Mouse (Mus musculus) inflammation-experienced regulatory T-cells, adult 6 months (primary cell): ENCODE results near the gene Rnf10. TPM values are rescaled to one million over a fixed set of nuclear protein-coding genes. Genes with fewer than 3 reads are reported as not detected.
A peak's percentile ranks its signal among the peaks of the same experiment; 100 is the strongest.

ENCODE experiments used
- ATAC-seq: one replicate; pipeline ENCODE4 v1.8.0; 2017
- polyA plus RNA-seq, 3 experiments: library from polyadenylated mRNA; unstranded; fragments of 100-300 nt; shearing (Covaris generic); gene quantifications; one replicate each; pipeline ENCODE4 v1.2.1; 2017

Gene Rnf10
- polyA plus RNA-seq, 3 experiments from 2014 or later = 29.8 to 37.7 (median 35.6) TPM

DNA sequence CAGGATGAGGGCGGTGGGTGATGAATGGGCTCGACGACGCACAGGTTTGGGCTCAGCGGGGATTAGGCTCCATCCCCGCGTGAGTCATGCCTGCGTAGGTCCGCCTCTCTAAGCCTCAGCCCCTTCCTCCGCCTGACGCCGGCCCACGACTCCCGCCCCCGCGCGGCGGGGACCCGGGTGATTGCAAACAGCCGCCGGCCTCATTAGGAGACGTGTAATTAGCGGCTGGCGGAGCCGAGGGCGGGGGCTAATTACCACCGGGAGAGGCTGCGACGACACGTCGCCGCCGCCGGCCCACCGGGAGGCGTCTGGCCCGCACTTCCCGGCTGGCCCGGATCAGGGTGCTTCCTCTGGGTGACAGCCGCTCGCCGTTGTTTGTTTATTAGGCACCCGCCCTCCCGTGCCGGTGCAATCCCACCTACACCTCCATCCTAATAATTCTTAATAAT, 37.4 kb downstream of the Rnf10 start:
- ATAC-seq = peak; percentile 80

DNA sequence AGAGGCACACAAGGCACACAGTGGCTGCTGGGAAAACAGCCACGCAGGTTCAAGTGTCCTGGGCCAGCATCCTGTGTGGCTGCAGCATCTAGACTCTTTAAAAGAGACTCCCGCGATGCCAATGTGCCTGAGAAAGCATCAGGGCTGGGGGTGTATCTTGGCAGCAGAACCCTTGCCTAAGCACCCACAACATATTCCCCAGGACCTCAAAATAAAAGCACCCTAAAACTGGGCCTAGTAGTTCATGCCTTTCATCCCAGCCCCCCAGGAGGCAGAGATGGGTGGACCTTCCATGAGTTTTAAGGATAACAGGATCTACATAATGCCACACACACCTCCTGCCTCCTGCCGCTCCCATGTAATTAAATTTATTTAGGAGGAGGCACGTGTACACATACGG, 38.2 kb downstream of the Rnf10 start:
- no peak for ATAC-seq

DNA sequence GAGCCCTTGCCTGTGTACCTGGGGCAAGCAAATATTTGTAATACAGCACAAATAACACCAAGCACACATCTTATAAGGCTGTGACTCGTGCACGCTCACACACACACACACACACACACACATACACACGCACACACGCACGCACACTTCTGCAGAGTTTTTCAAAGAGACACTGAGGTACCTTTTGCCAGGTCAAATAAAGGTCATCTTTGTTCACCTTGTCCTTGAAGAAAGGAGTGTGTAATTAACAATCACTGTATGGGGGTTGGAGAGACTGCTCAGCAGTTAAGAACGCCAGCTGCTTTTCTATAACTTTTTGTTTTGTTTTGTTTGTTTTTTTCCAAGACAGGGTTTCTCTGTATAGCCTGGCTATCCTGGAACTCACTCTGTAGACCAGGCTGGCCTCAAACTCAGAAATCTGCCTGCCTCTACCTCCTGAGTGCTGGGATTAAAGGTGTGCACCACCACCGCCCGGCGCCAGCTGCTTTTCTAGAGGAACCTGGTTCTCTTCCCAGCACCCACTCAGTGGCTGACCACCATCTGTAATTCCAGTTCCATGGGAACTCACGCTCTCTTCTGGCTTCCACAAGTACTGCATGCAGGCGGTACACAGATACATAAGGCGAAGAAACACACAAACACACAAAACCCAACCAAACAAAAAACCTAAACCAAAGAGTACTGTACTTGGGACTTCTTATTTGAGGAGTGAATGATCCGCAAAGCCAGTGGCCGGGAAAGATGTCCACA, 39.5 kb downstream of the Rnf10 start:
- no peak for ATAC-seq

DNA sequence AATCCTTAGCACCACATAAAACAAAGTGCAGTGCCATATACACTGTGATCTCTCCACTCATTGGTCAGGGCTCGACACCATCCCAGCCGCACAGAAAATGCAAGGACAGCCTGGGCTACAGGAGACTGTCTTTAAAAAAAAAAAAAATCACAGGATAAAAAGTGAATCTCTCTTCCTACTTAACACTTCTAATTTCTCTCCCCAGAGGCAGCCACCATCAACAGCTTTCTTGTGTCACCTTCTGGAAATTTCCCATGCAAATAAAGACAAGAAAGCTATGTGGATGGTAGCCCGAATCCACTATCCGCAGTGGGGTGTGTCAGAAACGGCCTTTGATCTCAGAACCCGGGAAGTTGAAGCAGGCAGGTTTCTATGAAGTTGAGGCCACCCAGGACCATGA, 40.2 kb downstream of the Rnf10 start:
- no peak for ATAC-seq

DNA sequence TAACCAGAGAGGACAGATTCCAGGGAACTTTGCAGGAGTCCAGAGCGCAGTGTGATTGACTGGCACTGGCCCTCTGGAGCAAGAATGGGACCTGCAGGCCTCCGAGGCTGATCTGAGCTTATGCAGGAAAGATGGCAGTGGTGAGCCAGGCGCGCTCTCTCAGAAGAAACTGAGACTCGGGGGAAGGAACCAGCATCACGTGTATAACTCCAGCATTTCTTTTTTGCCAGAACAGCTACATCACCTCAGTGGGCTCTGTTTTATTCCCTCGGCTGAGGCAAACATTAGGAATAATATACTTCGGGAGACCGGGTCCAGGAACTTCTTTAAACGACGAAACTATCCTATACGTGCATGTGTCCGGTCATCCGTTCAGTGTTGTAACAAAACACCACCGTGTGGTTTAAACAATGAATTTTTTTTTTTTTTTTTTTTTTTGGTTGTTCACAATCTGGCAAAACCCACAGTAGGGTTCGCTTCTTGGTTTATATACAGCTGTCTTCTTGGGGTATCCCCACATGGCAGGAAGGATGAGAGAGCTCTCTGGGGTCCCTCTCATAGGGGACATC, 41.1 kb downstream of the Rnf10 start:
- ATAC-seq = no peak

DNA sequence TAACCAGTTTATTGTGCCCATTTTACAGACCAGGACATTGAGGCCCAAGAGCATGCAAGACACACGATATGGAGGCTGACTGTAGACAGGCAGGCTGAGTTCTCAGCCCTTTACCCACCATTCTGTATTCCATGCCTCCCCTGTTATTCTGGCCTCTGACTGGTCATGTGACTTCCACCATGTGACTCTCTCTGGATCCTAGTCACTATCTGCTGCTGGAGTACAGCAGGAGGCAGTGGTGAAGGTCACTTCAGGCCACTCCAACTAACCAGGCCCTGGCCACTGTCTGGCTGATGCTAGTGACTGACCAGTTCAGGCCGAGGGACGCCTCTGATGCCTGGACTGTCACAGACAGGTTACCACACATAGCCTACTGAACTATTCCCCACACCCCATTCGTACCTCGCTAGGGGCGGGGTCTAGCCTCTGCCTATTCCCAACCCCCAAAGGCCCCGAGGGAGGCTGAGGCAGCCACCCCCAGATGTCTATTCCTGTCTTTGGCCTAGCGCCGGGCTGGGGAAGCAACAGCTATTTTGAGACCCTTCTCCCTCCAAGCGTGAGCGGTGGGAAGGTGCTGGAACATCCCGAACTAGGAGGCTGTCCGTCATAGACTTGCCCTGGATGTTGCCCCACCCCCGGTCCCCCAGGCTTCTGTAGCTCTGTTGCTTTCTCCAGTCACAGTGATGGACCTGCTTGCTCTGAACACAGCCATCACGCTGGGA, 41.7 kb downstream of the Rnf10 start:
- no peak for ATAC-seq

DNA sequence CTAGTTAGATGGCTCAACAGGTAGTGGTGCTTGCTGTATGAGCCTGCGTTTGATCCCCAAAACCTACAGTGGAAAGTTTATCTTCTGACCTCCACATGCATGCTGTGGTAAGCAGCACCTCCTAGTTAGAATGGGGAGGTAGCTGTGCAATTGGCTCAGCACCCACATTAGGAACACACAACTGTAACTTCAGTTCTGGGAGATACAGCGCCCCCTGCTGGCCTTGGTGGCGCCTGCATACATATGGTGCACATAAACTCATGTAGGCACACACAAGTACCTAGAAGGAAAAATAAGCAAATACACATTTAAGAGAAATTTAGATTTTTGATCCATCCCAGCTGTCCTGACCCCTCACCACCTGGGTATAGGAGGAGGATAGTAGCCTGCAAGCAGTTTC, 50.2 kb downstream of the Rnf10 start:
- ATAC-seq = no peak

DNA sequence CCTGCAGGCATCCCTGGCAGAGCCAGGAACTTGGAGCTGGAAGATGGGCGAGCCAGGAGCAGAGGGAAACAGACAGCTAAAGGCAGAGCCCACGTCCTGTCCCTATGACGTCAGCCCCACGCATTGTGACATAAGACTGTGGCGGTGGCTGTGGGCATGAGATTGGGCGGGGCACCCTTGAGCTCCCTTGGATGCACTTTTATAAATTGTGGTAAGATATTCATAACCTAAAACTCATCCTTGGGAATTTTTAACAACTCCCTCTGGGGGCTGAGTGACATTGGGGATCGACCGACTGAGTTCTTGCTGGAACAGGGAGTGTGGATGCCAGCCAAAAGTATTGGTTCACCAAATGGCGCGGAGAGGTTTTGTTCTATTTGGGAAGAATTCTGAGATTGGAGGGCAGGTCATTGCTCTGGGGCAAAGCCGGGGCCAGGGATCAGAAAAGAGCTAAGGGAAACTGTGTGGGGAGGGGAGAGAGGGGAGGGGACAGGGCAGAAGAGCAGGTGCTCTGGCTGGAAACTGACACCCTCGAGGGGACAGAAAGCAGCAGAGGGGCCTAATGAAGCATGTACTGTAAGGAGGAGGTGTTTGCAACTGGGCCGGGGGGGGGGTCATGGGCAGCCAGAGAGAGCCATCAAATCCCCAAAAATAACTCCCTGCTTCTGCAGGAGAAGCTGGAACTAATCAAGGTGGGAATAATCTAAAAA, 51.6 kb downstream of the Rnf10 start:
- no peak for ATAC-seq

DNA sequence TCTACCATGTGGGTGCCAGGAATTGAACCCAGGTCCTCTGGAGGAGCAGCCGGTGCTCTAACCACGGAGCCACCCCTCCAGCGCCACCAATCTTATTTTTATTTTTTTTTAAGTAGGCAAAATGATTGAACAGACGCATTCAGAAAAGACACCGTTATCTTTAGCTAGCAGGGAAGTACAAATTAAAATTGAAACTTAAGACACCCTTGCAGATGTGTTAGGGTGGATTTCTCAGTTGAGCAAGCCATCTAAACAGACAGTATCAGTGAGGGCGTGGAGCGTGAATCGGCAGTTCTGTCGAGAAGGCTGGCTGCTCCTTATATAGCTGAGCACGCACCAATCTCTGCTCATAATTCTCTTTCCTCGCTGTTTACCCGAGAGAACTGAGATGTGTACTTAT, 54.7 kb downstream of the Rnf10 start:
- no peak for ATAC-seq

DNA sequence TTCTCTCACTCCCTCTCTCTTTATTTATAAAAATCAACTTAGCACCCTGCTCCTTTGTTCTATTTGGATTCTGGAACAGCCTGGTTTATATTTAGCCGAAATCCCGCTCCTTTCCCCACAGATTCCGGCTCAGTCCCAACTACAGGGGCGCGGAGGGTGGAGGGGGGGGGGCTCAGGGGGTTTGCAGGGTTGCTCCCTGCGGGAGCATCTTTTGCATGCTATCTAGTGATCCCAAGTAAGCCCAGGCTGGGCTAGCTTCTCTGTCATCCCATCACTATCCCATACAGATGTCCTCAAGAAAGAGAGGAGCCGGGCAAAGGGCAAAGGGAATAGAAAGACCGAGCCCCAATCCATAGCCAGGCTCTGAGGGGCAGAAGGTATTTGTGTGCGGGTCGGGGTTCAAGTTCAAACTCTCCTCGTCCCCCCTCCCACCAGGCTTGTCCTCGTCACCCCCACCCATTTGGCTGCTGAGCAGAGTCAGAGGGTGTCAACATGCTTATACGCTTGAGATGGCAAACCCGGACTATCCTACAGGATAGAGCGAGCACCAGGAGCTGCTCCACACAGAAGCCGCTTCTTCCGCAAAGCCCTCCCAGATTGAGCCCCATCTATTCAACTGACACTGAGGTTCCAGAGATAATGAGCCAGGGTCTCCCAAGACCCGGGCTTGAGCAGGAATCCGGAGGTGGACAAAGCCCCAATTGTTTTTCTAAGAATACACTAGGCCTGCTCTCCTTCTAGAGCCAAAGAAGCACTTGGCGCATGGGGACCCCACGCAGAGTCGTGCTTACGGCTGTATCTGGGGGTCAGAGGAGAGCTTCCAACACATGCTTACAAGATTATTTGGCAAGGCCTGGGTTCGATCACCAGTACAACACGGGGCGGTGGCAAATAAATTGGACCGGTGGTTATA, 57.2 kb downstream of the Rnf10 start:
- ATAC-seq = no peak

DNA sequence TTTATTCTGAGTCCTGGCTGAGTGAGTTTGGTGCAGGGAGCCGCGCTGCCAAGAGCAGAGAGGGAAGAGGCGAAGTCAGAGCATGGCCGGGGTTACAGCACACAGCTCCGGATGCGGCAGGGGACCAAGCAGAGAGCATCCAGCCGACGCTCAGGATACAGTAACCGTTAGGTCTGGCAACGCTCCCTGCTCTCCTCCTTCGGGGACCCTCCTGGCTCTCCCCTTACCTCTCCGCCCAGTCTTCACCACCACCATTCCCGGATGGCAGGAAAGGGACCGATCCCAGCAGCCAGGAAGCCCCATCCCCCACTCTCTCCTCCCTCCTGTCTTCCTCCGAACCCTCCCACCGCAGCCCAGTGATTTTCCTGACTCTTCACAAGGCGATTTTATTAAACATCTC, 57.8 kb downstream of the Rnf10 start:
- no peak for ATAC-seq

DNA sequence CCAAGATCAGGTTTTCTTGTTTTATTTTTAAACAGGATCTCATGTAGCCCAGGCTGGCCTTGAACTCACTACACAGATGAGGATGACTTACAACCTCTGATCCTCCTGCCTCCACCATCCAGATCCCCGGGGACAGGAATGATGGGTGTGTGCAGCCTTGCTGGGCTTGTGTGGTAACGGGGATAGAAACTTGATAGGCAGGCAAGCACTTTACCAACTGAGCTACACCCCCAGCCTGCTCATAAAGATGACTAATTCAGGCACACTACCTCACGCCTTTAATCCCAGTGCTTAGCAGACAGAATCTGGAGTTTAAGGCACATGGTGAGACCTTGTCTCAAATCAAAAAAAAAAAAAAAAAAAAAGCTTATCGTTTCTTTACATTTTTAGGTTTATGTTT, 59.8 kb downstream of the Rnf10 start:
- ATAC-seq = no peak

DNA sequence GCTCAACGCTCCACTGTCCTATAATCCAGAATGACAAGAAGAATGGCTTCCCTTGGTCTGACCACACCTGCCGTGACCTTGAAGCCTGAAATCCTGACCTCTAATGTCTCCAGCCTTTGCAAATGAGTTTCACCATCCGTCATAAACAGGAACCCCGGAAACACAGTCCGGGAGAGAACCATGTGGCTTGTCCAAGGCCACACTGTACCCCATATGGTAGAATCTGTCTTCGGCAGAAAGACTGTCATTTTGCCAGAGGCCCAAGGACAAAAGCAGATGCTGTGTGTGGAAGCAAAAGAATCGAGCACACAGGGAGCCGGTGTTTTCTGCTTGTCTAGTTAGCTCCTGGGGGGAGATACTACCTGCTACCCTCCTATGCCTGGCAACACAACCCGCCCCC, 60.2 kb downstream of the Rnf10 start:
- no peak for ATAC-seq

DNA sequence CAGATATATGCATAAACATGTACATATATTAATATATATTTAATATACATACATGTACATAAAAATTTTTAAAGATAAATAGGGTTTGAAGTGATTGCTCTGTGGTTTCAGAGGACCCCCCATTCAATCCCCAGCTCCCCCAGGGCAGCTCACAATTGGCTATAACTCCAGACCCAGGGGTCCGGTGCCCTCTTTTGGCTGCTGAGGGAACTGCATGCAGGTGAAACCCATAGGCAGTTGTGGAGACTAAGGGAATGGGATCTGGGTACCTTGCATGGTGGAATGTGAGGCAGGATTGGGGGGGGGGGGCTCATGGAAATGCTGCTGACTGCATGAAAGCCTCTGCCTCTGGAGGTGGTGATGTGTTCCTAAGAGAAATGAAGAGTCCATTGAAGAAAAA, 62.3 kb downstream of the Rnf10 start:
- ATAC-seq = no peak

DNA sequence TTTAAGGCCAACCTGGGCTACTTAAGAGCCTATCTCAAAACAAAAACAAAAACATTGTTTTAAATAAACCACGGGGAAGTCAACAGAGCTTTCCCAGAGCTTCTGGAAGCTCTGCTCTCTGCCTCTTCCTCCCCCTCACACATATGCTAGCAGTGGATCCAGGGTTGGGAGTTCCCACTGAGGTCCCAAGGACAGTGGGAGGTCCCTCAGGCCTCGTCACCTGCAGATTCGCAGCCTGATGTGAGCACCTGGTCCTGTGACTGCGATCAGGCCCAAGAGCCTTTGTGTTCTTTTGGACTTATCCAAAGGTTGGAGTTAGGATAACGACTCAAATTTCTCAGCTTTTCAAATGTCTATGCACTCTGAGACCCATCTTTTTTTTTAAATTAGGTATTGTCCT, 64.1 kb downstream of the Rnf10 start:
- no peak for ATAC-seq

DNA sequence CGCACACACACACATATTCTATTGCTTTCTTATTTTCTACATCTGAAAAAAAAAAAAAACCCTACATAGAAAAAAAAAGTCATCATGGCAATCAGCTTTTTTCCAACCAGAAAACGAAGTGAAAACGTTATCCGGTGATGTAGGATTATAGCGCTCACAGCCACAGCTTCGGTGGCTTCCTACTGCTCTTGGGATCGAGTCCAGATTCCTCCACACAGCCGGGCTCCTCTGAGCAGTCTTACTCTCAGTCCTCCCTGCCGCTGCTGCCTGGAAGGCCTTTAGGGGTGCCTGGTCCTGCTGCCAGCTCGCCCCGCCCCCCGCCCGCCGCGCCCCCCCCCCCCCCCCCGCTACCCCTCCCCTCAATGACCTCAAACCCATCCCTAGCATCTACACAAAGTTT, 64.8 kb downstream of the Rnf10 start:
- ATAC-seq = no peak

DNA sequence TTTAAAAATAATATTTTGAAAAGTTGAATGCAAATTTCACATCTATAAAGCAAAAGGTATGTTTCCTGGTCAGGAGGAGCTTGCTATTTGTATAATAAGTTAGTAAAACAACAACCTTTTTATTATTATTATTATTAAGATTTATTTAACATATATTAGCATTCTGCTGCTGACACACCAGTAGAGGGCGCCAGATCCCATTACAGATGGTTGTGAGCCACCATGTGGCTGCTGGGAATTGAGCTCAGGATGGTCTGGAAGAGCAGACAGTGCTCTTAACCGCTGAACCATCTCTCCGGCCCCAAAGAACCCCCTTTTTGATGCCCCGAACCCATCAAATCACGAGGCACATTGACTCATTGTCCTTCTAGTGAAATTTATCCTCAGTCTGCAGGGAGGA, 65.5 kb downstream of the Rnf10 start:
- ATAC-seq = no peak

DNA sequence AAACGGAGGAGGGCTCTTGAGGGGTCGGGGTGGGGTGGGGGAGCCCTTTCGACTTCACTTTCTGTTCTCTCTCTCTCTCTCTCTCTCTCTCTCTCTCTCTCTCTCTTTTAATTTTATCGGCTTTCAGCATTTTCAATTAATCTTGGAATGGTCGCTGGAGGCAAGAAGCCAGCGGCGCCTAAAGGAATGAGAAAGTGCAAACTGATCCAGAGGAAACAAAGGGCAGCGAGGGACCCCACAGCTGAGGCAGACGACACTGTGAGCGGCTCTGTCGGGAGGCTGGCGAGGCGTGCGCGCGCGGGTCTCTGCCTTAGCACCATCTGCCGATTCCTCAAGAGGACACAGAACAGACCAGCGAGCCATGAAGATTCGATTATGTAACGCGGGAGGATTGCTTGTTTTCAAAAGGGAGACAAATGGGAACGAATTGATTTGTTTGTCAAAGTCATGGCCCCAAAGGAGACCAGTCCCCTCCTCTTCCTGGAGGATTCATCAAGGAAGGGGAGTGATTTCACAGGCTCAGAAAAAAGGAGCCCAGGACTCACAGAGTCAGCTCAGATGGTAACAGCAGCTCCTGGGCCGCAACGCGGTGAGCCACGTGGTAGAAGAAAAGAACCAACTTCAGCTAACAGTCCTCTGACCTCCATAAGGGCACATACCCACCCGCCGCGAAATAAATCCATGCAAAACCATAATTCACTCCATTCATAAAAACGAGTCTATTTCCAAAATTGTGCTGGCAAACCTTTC, 68.0 kb downstream of the Rnf10 start:
- ATAC-seq = no peak

DNA sequence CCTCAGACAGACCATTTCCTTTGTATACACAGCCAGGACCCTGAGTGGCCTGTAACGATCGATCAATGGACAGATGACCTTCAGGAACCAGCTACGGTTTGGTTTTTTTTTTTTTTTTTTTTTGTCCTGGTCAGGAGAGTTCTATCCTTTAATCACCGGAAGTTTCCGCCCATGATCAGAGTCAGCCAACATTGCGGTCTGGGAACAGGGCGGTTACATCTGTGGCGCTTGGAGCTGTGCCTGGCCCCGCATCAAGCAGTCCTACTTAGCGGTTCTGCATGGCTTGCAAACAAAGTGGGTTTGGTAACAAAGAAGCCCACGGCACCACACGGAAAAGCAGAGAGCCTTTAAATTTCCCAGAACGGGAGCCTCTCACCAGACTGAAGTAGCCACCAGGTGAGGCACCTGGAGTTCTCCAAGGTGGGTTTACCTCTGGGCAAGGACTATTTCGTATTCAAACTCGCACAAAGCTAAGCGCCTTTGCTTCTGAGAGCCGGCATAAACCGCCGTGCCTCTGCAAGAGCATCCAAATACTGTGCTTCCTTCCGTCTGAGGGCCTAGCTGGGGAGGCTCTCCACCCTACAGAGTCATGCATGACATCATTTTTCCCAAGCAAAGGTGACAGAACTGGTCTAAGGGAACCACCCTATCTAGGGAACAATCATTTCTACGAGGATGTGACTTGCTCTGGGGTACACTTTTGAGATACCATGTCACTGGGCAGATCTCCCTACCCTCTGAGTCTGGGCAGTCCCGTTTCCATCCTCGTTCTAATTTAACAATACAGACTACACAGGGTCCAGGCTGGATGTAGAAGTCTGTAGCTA, 68.8 kb downstream of the Rnf10 start:
- ATAC-seq = no peak

DNA sequence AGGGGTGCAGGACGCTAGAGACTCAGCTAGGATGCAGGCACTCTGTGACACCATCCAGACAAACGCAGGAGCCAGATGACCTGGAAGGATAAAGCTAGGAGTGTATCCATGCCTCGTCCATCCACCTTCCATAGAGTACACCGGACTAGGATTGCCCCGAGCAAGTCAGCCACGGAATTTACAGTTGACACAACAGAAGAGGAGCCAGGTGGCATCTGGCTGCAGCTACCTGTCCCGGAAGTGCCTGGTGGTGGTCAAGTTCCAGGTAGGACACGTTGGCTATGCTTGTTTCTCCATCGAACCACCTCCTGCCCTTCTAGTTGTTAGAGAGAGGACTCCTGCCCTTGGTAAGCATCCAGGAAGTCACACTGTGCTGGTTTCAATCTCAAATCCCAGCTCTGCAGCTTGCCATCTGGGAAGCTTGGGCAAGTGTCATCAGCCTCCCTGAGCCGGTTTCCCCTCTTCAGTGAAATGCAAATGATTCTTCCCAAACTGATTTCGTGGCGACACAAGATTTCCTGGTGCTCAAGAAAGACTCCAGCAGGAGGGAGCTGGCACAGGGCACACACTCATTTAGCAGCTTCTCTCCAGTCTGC, 78.0 kb downstream of the Rnf10 start:
- no peak for ATAC-seq
